Mouse (Mus musculus) thymus, adult 2 months (tissue): ENCODE data around the gene Serpinb11.

ENCODE experiments used
- CTCF ChIP-seq: fragments of 200-500 bp; IDR thresholded peaks from 2 replicates; pipeline ENCODE4 v1.5.1; 2012; ENCODE audit warnings: mild to moderate bottlenecking, control low read depth, low read length, moderate library complexity, borderline replicate concordance; ENCODE audit not compliant: control insufficient read depth, poor library complexity, insufficient read depth; ENCODE audit errors: extremely low read depth
- POLR2A ChIP-seq: fragments of 200-500 bp; IDR thresholded peaks from 2 replicates; pipeline ENCODE4 v1.6.1; 2012; ENCODE audit warnings: mild to moderate bottlenecking, low read length, control low read depth, moderate library complexity; ENCODE audit not compliant: control insufficient read depth, poor library complexity, insufficient read depth; ENCODE audit errors: extremely low read depth

- TF ChIP-seq CTCF: no peak
- no peak for TF ChIP-seq POLR2A
These were observed 16.0 kb downstream of the Serpinb11 start for GRCm38 (mm10) chr1:107376952-107377351.
